Mouse (Mus musculus) layer of hippocampus, adult 11-12 months (tissue): ENCODE measurements around the gene Pom121.

Source experiments
- DNase-seq: peaks from one replicate; pipeline ENCODE4 v3.0.0; 2022; ENCODE audit warnings: low spot score

Gene Pom121

GRCm38 (mm10) chr5:135394004-135394823 is at the start of gene Pom121:
Gene Pom121 (minus strand): TSS chr5:135394546.
- peak; percentile 83 for DNase-seq

GRCm38 (mm10) chr5:135442430-135442829 is 48.1 kb upstream of the Pom121 start:
- DNase-seq: no peak

GRCm38 (mm10) chr5:135435039-135435438 is 40.7 kb upstream of the Pom121 start:
- no peak for DNase-seq

GRCm38 (mm10) chr5:135433861-135434260 is 39.5 kb upstream of the Pom121 start:
- no peak for DNase-seq

GRCm38 (mm10) chr5:135431111-135431510 is 36.8 kb upstream of the Pom121 start:
- no peak for DNase-seq

- DNase-seq: no peak
Measured at GRCm38 (mm10) chr5:135428786-135429185, 34.4 kb upstream of the Pom121 start.

- no peak for DNase-seq
Measured at GRCm38 (mm10) chr5:135410266-135410665, 15.9 kb upstream of the Pom121 start.

- no peak for DNase-seq
Measured at GRCm38 (mm10) chr5:135408114-135408513, 13.8 kb upstream of the Pom121 start.

- DNase-seq: no peak
Measured at GRCm38 (mm10) chr5:135405437-135405836, 11.1 kb upstream of the Pom121 start.

GRCm38 (mm10) chr5:135404623-135405022 is 10.3 kb upstream of the Pom121 start:
- DNase-seq: peak; percentile 41

- DNase-seq: peak; percentile 81
Measured at GRCm38 (mm10) chr5:135400244-135400643, 5.9 kb upstream of the Pom121 start.

GRCm38 (mm10) chr5:135399382-135399781 is 5.0 kb upstream of the Pom121 start:
- DNase-seq: no peak

GRCm38 (mm10) chr5:135395826-135396225 is 1.5 kb upstream of the Pom121 start:
- peak; percentile 55 for DNase-seq

GRCm38 (mm10) chr5:135383771-135384170 is 10.6 kb downstream of the Pom121 start:
- no peak for DNase-seq

GRCm38 (mm10) chr5:135382746-135383145 is 11.6 kb downstream of the Pom121 start:
- no peak for DNase-seq

GRCm38 (mm10) chr5:135381356-135381925 is 12.9 kb downstream of the Pom121 start:
- no peak for DNase-seq

- no peak for DNase-seq
Measured at GRCm38 (mm10) chr5:135380681-135381080, 13.7 kb downstream of the Pom121 start.

GRCm38 (mm10) chr5:135376341-135376740 is 18.0 kb downstream of the Pom121 start:
- no peak for DNase-seq

GRCm38 (mm10) chr5:135375167-135375566 is 19.2 kb downstream of the Pom121 start:
- DNase-seq: no peak

- no peak for DNase-seq
Measured at GRCm38 (mm10) chr5:135373601-135374000, 20.7 kb downstream of the Pom121 start.

GRCm38 (mm10) chr5:135371195-135371594 is 23.2 kb downstream of the Pom121 start:
- DNase-seq: no peak

- DNase-seq: peak; percentile 95
Measured at GRCm38 (mm10) chr5:135369787-135370654, 24.3 kb downstream of the Pom121 start, which contains the start of gene Nsun5. Gene Nsun5 (plus strand): TSS chr5:135369953.
